Mouse (Mus musculus) ES-Bruce4 (cell line): Measurements from ENCODE around the gene Tubd1.

Source experiments
- EP300 ChIP-seq: IDR thresholded peaks from 2 replicates; pipeline ENCODE4 v1.6.1; 2011; ENCODE audit warnings: low read depth, low read length; ENCODE audit not compliant: insufficient read depth
- POLR2A ChIP-seq: IDR thresholded peaks from one replicate; pipeline ENCODE4 v1.8.1; 2011; ENCODE audit warnings: low read length; ENCODE audit not compliant: insufficient read depth

GRCm38 (mm10) chr11:86606621-86607339, 62.0 kb downstream of the Tubd1 start:
- TF ChIP-seq POLR2A (no peak), EP300 (no peak)
